Comparison of ENCODE assay signal across 12 mouse cellular contexts in genomic region chr1:73935442-73936080, GRCm38 (mm10).
A peak's percentile ranks its signal among the peaks of the same experiment; 100 is the strongest.
DNase-seq lines count a peak whose midpoint lies in the region; ATAC-seq lines count a peak whose summit lies in the region.
"Had no signal": no experiment of that assay in that cellular context is flagged by ENCODE, and none has a peak within 500 bp of the region (broad histone marks: within the 10 kb centered on the region; RNA-seq: fewer than 3 reads in every experiment).

No protein-coding gene starts in this region.

- WGBS in kidney, embryonic 16.5 days, result 63% methylated on average over 4 of the region's 4 CpGs

- no peak overlapping the region for H3K4me3 ChIP-seq in kidney, embryonic 16.5 days (ENCODE audit: low read length)
- H3K4me3 ChIP-seq: hindbrain, embryonic 10.5 days; midbrain, embryonic 15.5 days had no signal

- H3K9ac ChIP-seq in kidney, embryonic 16.5 days (replicated peaks; ENCODE audit: low read length), result no peak overlapping the region
- H3K9ac ChIP-seq: midbrain, embryonic 15.5 days had no signal

- H3K27ac ChIP-seq in kidney, embryonic 16.5 days (ENCODE audit: low read length), result no peak overlapping the region
- H3K27ac ChIP-seq: hindbrain, embryonic 10.5 days; midbrain, embryonic 15.5 days had no signal

- DNase-seq in frontal cortex, postnatal 36 days (ENCODE audit: low spot score in 2 of 2), result no peak
- peak; percentile 73 for DNase-seq in kidney, adult 9 months
- peak; percentile 61 to 80 for DNase-seq in kidney, postnatal 36 days
- DNase-seq in frontal cortex, postnatal 14 days (ENCODE audit: low spot score in 2 of 2), result no peak
- no peak for DNase-seq in embryo, embryonic 10.5 days (ENCODE audit: low spot score)
- DNase-seq: adrenal gland, adult 2 months had no signal

- H3K4me2 ChIP-seq in kidney, embryonic 16.5 days (replicated peaks; ENCODE audit: low read depth, low read length), result no peak overlapping the region
- H3K4me2 ChIP-seq: midbrain, embryonic 15.5 days had no signal

- H3K9me3 ChIP-seq in kidney, embryonic 16.5 days (ENCODE audit: low read length), result no peaks in the 10 kb centered on the region
- H3K9me3 ChIP-seq: hindbrain, embryonic 10.5 days; midbrain, embryonic 15.5 days had no signal

- no peaks in the 10 kb centered on the region for H3K27me3 ChIP-seq in kidney, embryonic 16.5 days (ENCODE audit: insufficient read depth, low read length)
- H3K27me3 ChIP-seq: midbrain, embryonic 15.5 days had no signal

- H3K4me1 ChIP-seq in kidney, embryonic 16.5 days (ENCODE audit: insufficient read depth, low read length), result peaks cover 29% of the 10 kb centered on the region
- H3K4me1 ChIP-seq: midbrain, embryonic 15.5 days had no signal

- no peaks in the 10 kb centered on the region; the same call in 1 of the 2 replicates for H3K36me3 ChIP-seq in kidney, embryonic 16.5 days (ENCODE audit: insufficient read depth, low read length)
- H3K36me3 ChIP-seq: midbrain, embryonic 15.5 days had no signal

- ATAC-seq in frontal cortex, adult (ENCODE audit: low TSS enrichment), result peak; percentile 86
- ATAC-seq in kidney, embryonic 16.5 days (ENCODE audit: low FRiP score, low TSS enrichment), result no peak
- peak; percentile 40 for ATAC-seq in activated CD4-positive, CD25-positive, alpha-beta regulatory T cell, adult 4 months
- ATAC-seq: forebrain, embryonic 16.5 days; midbrain, embryonic 15.5 days had no signal

Comparison
In these comparisons a context has a peak if more than half of its experiments do, and no peak if none do; other contexts are left out.
1. DNase-seq: peak in kidney, adult 9 months (single experiment) and kidney, postnatal 36 days (2 of 2); none in frontal cortex, postnatal 36 days (0 of 2), frontal cortex, postnatal 14 days (0 of 2) and embryo, embryonic 10.5 days (single experiment).